Mouse (Mus musculus) gastrocnemius, postnatal 10 days (tissue): ENCODE results near the gene Thy1. TPM values are rescaled to one million over a fixed set of nuclear protein-coding genes. Genes with fewer than 3 reads are reported as not detected.
A peak's percentile ranks its signal among the peaks of the same experiment; 100 is the strongest.

Source experiments
- DNase-seq: peaks from one replicate; pipeline ENCODE4 v3.0.0; 2021; ENCODE audit warnings: mixed read lengths
- total RNA-seq, 2 experiments: library from RNA; stranded (reverse); gene quantifications; 2 replicates each; pipeline ENCODE4 v1.2.3; 2021

The Thy1 gene
- total RNA-seq, 2 experiments from 2014 or later: 42.5 to 44.6 TPM

DNA sequence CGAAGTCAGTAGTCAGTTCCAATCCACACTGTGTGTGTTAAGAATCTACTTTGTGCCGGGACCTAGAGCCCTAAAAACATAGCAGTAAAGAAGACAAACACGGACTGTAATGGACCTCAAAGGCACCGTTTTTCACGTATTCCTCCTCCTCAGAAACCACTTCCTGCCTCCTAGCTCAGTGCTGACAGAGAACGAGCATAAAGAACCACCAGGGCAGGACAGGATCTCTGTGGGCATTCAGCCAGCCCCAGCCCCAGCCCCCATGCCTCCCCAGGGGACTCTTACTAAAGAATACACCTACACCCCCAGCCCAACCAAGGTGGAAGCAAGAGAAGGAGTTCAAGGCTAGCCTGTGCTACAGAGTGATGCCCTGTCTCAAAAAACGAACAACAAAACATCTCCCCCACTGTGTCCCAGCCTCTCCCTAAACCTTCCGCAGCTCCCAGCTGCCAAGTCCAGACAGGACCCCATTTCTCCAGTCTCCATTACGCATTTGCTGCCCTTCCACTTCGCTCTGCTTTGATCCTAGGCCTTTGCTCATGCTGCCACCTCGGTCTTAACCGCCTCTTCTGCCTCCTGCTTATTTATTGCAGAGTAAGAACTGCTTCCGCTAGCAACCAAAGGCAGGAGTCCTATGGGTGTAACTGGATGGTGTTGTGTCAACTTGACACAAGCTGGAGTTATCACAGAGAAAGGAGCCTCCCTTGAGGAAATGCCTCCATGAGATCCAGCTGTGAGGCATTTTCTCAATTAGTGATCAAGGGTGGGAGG lies 9.0 kb upstream of the Thy1 start:
- DNase-seq: no peak

GRCm38 (mm10) chr9:44037106-44037505 lies 6.1 kb upstream of the Thy1 start:
- DNase-seq: no peak

DNA sequence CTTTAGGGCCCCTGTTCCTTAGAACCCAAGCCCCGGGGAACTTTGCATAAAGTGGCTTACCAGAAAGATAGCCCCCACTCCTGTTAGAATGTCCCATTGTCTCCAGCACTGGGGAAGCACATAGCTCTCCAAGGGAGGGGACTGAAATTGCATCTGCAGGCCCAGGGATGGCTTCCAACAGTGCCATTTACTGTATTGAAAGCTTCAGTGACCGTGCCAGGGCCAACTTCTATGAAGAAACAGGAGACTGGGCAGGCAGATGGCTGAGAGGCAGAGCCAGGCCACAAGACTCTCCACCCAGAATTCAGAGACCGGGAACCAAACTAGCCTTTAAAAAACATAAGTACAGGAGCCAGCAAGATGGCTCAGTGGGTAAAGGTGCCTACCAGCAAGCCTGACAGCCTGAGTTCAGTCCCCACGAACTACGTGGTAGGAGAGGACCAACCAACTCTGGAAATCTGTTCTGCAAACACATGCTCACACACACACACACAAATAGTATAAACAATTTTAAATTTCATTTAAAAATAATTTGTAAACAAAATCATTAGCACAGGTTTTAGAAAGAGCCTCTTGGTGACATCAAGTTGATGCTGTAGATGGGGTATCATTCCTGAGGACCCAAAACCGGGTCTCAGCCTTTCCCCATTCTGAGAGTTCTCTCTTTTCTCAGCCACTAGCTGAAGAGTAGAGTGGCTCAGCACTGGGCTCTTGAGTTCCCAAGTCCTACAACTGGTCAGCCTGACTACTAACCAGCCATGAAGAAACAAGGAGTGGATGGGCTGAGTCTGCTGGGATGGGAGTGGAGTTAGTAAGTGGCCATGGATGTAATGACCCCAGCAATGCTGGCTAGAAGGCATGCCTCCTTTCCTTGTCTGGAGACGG lies 1.4 kb upstream of the Thy1 start:
- no peak for DNase-seq

DNA sequence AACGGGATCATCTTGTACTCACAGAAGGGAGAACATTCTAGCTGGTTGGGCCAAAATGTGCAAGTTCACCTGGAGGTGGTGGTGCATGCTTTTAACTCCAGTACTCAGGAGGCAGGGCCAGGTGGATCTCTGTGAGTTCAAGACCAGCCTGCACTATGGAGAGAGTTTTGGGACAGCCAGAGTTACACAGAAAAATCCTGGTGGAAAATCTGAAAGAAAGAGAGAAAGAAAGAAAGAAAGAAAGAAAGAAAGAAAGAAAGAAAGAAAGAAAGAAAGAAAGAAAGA lies 846 bp upstream of the Thy1 start:
- no peak for DNase-seq

GRCm38 (mm10) chr9:44043708-44044425 lies 683 bp downstream of the Thy1 start:
- DNase-seq: no peak

- DNase-seq: no peak
Observed at GRCm38 (mm10) chr9:44044426-44045157, 1.4 kb downstream of the Thy1 start.

DNA sequence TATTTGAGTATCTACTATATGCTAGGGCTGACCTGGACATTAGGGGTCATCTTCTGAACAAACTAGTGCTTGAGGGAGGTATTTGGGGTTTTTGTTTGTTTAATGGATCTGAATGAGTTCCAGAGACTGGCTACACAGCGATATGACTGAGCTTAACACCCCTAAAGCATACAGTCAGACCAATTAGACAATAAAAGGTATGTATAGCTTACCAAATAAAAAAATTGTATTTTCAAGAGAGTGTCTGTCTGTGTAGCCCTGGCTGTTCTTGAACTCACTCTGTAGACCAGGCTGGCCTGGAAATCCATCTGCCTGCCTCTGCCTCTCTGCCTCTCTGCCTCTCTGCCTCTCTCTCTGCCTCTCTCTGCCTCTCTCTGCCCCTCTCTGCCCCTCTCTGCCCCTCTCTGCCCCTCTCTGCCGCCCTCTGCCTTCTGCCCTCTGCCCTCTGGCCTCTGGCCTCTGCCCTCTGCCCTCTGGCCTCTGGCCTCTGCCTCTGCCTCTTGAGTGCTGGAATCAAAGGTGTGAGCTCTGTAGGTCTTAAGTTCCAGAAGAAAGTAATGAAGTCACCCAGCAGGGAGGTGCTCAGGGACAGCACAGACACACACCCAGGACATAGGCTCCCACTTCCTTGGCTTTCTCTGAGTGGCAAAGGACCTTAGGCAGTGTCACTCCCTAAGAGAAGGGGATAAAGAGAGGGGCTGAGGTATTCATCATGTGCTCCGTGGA lies 2.1 kb downstream of the Thy1 start:
- DNase-seq: no peak

DNA sequence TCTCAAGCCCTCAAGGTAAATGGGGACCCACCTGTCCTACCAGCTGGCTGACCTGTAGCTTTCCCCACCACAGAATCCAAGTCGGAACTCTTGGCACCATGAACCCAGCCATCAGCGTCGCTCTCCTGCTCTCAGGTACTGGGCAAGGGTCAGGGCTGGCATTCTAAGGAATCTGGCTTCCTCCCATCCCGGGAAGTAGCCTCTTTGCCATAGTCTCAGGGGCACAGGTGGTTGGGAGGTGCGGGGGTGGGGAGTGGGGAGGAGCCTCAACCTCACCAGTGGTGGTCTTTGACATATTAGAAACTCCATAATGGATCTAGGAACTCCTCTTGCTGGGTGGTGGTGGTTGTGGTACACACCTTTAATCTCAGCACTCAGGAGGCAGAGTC lies 2.7 kb downstream of the Thy1 start:
- no peak for DNase-seq

DNA sequence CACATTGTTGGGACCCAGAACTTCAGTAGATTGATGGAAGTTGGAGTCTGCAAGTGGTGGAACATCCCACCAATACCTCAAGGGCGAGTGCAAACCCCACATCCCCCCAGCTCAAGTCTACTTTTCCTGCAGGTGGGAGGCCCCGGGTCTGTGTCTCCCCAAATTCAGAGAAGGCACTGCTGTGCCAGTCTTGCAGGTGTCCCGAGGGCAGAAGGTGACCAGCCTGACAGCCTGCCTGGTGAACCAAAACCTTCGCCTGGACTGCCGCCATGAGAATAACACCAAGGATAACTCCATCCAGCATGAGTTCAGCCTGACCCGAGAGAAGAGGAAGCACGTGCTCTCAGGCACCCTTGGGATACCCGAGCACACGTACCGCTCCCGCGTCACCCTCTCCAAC lies 3.2 kb downstream of the Thy1 start:
- DNase-seq: no peak

- no peak for DNase-seq
Observed at GRCm38 (mm10) chr9:44047071-44047470, 3.9 kb downstream of the Thy1 start.

- DNase-seq: no peak
Observed at GRCm38 (mm10) chr9:44047571-44048490, 4.6 kb downstream of the Thy1 start.

- DNase-seq: no peak
Observed at GRCm38 (mm10) chr9:44048541-44049380, 5.6 kb downstream of the Thy1 start.

DNA sequence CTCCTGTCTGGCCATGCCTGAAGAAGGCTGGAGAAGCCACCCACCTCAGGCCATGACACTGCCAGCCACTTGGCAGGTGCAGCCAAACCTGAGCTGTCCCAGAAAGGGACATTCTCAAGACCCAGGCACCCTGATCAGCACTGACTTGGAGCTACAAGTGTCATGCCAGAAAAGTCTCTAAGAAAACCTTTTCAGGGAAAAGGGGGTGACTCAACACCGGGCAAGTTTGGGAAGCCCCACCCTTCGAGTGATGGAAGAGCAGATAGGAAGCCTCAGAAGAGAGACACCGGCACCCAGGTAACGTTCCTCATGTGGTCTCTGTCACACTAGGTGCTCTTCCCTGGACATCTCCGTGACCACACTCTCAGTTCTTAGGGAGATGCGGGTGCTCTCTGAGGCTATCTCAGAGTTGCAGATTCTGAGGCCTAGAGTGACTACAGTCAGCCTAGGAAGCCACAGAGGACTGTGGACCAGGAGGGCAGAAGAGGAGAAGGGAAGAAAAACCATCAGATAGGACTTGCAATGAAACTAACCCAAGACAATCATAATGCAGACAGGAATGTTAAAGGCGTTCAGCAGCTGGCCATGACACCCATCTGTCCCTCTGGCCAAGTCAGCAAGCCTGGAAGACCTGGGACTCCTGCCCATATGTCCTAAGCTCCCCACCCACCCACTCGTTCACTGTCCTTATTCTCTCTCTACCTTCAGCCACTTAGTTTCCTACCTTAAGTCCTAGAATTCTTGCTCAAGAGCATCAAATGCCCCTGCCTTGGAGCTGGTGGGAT lies 6.4 kb downstream of the Thy1 start:
- DNase-seq: no peak

DNA sequence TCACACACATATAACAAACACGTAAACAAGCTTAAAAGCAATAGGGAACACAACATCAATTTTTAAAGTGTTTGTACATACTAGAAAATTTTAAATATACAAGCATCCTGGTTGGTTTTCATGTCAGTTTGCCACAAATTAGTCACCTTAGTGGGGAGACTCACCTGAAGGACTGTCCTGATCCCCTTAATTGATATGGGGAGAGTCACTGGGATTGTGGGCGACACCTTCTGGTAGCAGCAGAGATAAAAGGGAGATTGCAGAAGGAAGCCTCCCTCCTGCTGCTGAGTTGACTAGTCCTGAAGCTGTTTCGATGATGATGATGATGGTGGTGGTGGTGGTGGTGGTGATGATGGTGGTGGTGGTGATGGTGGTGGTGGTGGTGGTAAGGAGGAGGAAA lies 9.7 kb downstream of the Thy1 start:
- DNase-seq: no peak

- no peak for DNase-seq
Observed at GRCm38 (mm10) chr9:44053936-44054335, 10.8 kb downstream of the Thy1 start.

DNA sequence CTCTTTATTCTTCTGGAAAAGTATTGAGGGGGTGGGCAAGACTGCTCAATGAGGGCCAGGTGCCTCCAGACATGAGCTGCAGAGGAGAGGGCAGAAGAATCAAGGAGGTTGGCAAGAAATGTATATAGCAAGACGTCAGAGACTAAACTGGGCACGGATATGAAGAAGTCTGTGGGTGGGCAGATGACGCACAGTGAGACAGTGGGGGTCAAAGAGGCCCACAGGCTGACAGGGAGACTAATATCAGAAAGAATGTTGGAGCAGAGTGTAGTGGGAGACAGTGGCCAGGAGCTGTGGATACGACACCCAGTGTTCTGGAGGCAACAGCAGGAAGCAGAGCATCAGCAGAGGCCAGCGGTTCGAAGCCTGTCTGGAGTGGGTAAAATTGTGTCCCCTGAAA lies 15.4 kb downstream of the Thy1 start:
- no peak for DNase-seq

DNA sequence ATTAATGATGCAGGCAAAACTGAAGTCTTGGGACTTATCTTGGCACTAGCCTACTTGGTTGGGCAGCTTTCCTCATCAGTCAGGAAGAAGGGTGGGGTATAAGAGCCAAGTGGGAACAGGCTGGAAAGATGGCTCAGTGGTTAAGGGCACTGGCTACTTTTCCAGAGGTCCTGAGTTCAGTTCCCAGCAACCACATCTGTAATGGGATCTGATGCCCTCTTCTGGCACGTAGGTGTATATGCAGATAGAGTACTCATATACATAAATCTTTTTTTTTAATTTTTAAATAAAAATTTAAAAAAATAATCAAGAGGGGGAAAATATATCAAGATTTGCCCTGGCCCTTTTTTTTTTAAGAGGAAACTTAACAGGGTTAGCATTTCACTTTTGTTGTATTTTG lies 22.0 kb downstream of the Thy1 start:
- no peak for DNase-seq

- DNase-seq: peak; percentile 99
Observed at GRCm38 (mm10) chr9:44066785-44067225, 23.6 kb downstream of the Thy1 start, which contains the start of gene Usp2. TSS of gene Usp2 (plus strand) at chr9:44067021.
